Mouse (Mus musculus) T-helper 1 cell (primary cell): ENCODE results near the gene Fnbp1.

Experiments used
- in situ Hi-C: fragments of 300-600 bp; cut with MboI, MseI; formaldehyde crosslinking; loops from one replicate; pipeline ENCODE4 v1.15.1; 2025; ENCODE audit warnings: high pct_unique_total_duplicates

Gene Fnbp1

GRCm38 (mm10) chr2:31101285-31101684 is 40.5 kb downstream of the Fnbp1 start:
- in situ Hi-C loops, result no loop called here

- in situ Hi-C loops, result no loop called here
Measured at GRCm38 (mm10) chr2:31099079-31099478, 42.7 kb downstream of the Fnbp1 start.

- in situ Hi-C loops, result no loop called here
Measured at GRCm38 (mm10) chr2:31098616-31099015, 43.2 kb downstream of the Fnbp1 start.

GRCm38 (mm10) chr2:31097276-31097675 is 44.5 kb downstream of the Fnbp1 start:
- in situ Hi-C loops, result no loop called here

GRCm38 (mm10) chr2:31096119-31096518 is 45.7 kb downstream of the Fnbp1 start:
- in situ Hi-C loops, result no loop called here

GRCm38 (mm10) chr2:31094565-31094964 is 47.2 kb downstream of the Fnbp1 start:
- in situ Hi-C loops, result no loop called here

- in situ Hi-C loops, result no loop called here
Measured at GRCm38 (mm10) chr2:31092939-31093338, 48.9 kb downstream of the Fnbp1 start.

GRCm38 (mm10) chr2:31091182-31091581 is 50.6 kb downstream of the Fnbp1 start:
- in situ Hi-C loops, result no loop called here

- in situ Hi-C loops, result no loop called here
Measured at GRCm38 (mm10) chr2:31089607-31090006, 52.2 kb downstream of the Fnbp1 start.

GRCm38 (mm10) chr2:31088871-31089270 is 52.9 kb downstream of the Fnbp1 start:
- in situ Hi-C loops, result no loop called here

GRCm38 (mm10) chr2:31087663-31088661 is 53.8 kb downstream of the Fnbp1 start:
- in situ Hi-C loops, result no loop called here

- in situ Hi-C loops, result no loop called here
Measured at GRCm38 (mm10) chr2:31087085-31087484, 54.7 kb downstream of the Fnbp1 start.

GRCm38 (mm10) chr2:31086543-31086942 is 55.3 kb downstream of the Fnbp1 start:
- in situ Hi-C loops, result no loop called here

- in situ Hi-C loops, result no loop called here
Measured at GRCm38 (mm10) chr2:31084169-31084850, 57.5 kb downstream of the Fnbp1 start.

- in situ Hi-C loops, result no loop called here
Measured at GRCm38 (mm10) chr2:31083372-31083771, 58.4 kb downstream of the Fnbp1 start.

- in situ Hi-C loops, result no loop called here
Measured at GRCm38 (mm10) chr2:31082639-31083038, 59.2 kb downstream of the Fnbp1 start.

- in situ Hi-C loops, result no loop called here
Measured at GRCm38 (mm10) chr2:31081349-31081748, 60.5 kb downstream of the Fnbp1 start.

- in situ Hi-C loops, result no loop called here
Measured at GRCm38 (mm10) chr2:31079117-31079516, 62.7 kb downstream of the Fnbp1 start.

- in situ Hi-C loops, result no loop called here
Measured at GRCm38 (mm10) chr2:31077574-31077973, 64.2 kb downstream of the Fnbp1 start.

- in situ Hi-C loops, result no loop called here
Measured at GRCm38 (mm10) chr2:31076351-31077140, 65.3 kb downstream of the Fnbp1 start.

- in situ Hi-C loops, result no loop called here
Measured at GRCm38 (mm10) chr2:31075836-31076235, 66.0 kb downstream of the Fnbp1 start.

- in situ Hi-C loops, result no loop called here
Measured at GRCm38 (mm10) chr2:31075168-31075567, 66.6 kb downstream of the Fnbp1 start.
